Mouse (Mus musculus) midbrain, postnatal 0 days (tissue): ENCODE results near the gene Sec31b. TPM values are rescaled to one million over a fixed set of nuclear protein-coding genes. Genes with fewer than 3 reads are reported as not detected.

Experiments used
- ATAC-seq: fragments of 200-750 bp; cut with Nextera tagmentation; 2 replicates; pipeline ENCODE4 v1.8.0; 2017; ENCODE audit warnings: moderate number of reproducible peaks, mild to moderate bottlenecking, moderate TSS enrichment, moderate library complexity; ENCODE audit not compliant: low FRiP score
- DNase-seq: peaks from one replicate; pipeline ENCODE4 v3.0.0-alpha.2; 2015; ENCODE audit warnings: low spot score
- H3K27ac ChIP-seq: fragments of 300-500 bp; sonication (generic); 2 replicates; pipeline ENCODE4 v1.5.1; 2014; ENCODE audit warnings: low read depth, mild to moderate bottlenecking, low read length, mixed read lengths
- H3K27me3 ChIP-seq: fragments of 300-500 bp; sonication (generic); 2 replicates; pipeline ENCODE4 v1.6.1; 2014; ENCODE audit warnings: low read length, control low read depth, mixed read lengths; ENCODE audit not compliant: insufficient read depth
- H3K36me3 ChIP-seq: fragments of 300-500 bp; sonication (generic); 2 replicates; pipeline ENCODE4 v1.6.1; 2014; ENCODE audit warnings: low read length, control low read depth, mixed read lengths; ENCODE audit not compliant: insufficient read depth
- H3K4me1 ChIP-seq: fragments of 300-500 bp; sonication (generic); 2 replicates; pipeline ENCODE4 v1.6.1; 2014; ENCODE audit warnings: mild to moderate bottlenecking, control low read depth, antibody characterized with exemption, low read length, mixed read lengths; ENCODE audit not compliant: insufficient read depth
- H3K4me2 ChIP-seq: fragments of 300-500 bp; sonication (generic); 2 replicates; pipeline ENCODE4 v1.6.1; 2014; ENCODE audit warnings: low read depth, mild to moderate bottlenecking, low read length, mixed read lengths; ENCODE audit not compliant: poor library complexity, severe bottlenecking
- H3K4me3 ChIP-seq: fragments of 300-500 bp; sonication (generic); 2 replicates; pipeline ENCODE4 v1.5.1; 2014; ENCODE audit warnings: low read depth, mild to moderate bottlenecking, low read length, moderate library complexity
- H3K9ac ChIP-seq: fragments of 300-500 bp; sonication (generic); replicated peaks from 2 replicates; pipeline ENCODE4 v1.6.1; 2014; ENCODE audit warnings: mild to moderate bottlenecking, low read length, moderate library complexity, mixed read lengths; ENCODE audit not compliant: poor library complexity, severe bottlenecking
- H3K9me3 ChIP-seq: fragments of 300-500 bp; sonication (generic); 2 replicates; pipeline ENCODE4 v1.6.1; 2016; ENCODE audit warnings: low read length, control low read depth
- CTCF ChIP-seq: IDR thresholded peaks from 2 replicates; pipeline ENCODE4 v1.5.1; 2016; ENCODE audit warnings: antibody characterized with exemption, mild to moderate bottlenecking
- WGBS: fragments of 180-500 bp; shearing (Covaris S2); extraction: QIAGEN DNeasy Blood & Tissue Kit; methylation state at CpG from one replicate; pipeline ENCODE4 v1.1.7; 2014; 5-methylcytosine and 5-hydroxymethylcytosine counted together
- polyA plus RNA-seq: library from polyadenylated mRNA; unstranded; fragments of >200 nt; fragmentation: Nextera tagmentation; extraction: Ambion mirVana; gene quantifications from 2 replicates; pipeline ENCODE4 v1.2.1, GENCODE M21; 2015
- total RNA-seq: library from RNA; depleted of rRNA; stranded (reverse); fragments of >200 nt; gene quantifications from 2 replicates; pipeline ENCODE4 v1.2.3, GENCODE M21; 2014; rRNA removed

Gene Sec31b
- total and polyA plus RNA-seq, 2 experiments from 2014 or later, result 0.11 to 0.26 TPM

GRCm38 (mm10) chr19:44487266-44487665, 58.4 kb downstream of the Sec31b start:
- Histone ChIP-seq H3K4me3 (no peak overlapping the region), H3K4me1 (no peaks in the 10 kb centered on the region), H3K27me3 (peaks cover 29% of the 10 kb centered on the region), H3K36me3 (no peaks in the 10 kb centered on the region), H3K27ac (no peak overlapping the region), H3K9me3 (no peaks in the 10 kb centered on the region), H3K4me2 (no peak overlapping the region), H3K9ac (no peak overlapping the region)
- DNase-seq (no peak), ATAC-seq (no peak)
- peak; percentile 42 for TF ChIP-seq CTCF
- WGBS, result 9% methylated on average over 8 of the region's 8 CpGs

DNA sequence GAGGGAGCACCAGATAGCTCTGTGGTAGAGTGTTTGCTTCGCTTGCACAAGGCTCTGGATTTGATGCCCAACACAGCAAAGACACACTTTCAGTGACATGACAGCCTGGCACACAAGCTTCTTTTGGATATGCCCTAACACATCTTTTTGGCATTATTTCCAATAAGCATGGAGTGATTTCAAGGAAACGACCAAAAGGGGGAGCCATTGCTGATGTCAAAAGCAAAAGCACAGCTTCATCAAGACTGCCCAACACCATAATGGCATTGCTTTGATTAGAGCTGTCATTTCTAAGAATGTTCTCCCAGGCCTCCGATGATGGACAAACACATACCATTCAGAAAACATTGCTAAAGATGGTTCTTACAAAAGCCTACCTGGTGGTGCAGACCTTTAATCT, 69.1 kb downstream of the Sec31b start:
- ATAC-seq (no peak), DNase-seq (peak; percentile 37)

DNA sequence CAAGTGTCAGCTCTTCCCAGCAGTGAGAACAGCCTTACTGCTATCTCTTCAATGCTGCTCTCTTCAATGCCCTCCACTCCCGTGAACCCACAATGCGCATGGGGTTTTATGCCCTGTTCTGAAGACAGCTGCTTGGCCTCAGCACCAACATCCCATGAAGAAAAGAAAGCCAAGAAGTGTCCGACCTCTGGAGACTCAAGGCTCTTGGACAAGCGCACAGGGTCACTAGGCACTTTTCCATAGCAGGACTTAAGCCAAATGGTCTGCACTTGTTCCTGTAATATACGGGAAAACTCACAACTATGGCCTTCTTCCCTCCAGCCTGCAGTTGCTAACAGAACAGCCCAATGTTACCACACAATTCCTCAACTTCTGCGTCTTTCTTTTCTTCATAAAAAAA, 70.4 kb downstream of the Sec31b start:
- Histone ChIP-seq H3K27me3 (peaks cover 17% of the 10 kb centered on the region; the same call in 1 of the 2 replicates), H3K9ac (no peak overlapping the region), H3K27ac (no peak overlapping the region), H3K4me1 (no peaks in the 10 kb centered on the region), H3K9me3 (no peaks in the 10 kb centered on the region), H3K4me2 (no peak overlapping the region), H3K36me3 (no peaks in the 10 kb centered on the region), H3K4me3 (no peak overlapping the region)
- DNase-seq, result no peak
- no peak for TF ChIP-seq CTCF
- 84% methylated on average over 6 of the region's 6 CpGs for WGBS
- no peak for ATAC-seq

More for the DNA sequence above, 69.1 kb downstream of the Sec31b start:
- no peaks in the 10 kb centered on the region for H3K36me3 ChIP-seq
- peaks cover 17% of the 10 kb centered on the region; the same call in 1 of the 2 replicates for H3K27me3 ChIP-seq
- no peak overlapping the region for H3K4me2 ChIP-seq
- no peak overlapping the region for H3K9ac ChIP-seq
- no peak overlapping the region for H3K4me3 ChIP-seq
- 49% methylated on average over 3 of the region's 3 CpGs for WGBS
- peak; percentile 46 for TF ChIP-seq CTCF
- no peaks in the 10 kb centered on the region for H3K4me1 ChIP-seq
- H3K9me3 ChIP-seq, result no peaks in the 10 kb centered on the region
- H3K27ac ChIP-seq, result no peak overlapping the region

DNA sequence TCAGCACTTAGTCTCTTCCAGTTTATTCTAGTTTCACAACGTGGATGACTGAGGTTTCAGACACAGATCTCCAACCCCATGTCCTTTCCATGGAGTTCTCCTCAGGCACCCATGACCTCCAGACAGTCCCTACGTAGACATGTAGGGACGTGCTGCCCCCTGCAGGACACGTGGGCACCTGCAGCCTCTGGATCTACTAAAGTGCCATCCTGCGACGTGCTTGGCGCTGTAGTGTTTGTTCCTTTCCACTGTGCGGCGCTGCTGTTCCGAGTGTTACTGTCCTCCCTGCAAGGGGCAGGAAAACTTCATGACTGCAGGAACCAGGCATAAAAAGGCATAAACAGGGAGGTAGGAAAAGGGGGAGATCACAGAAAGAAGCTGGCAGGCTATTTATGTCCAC, 71.5 kb downstream of the Sec31b start:
- ATAC-seq, result no peak
- WGBS, result 3% methylated on average over 10 of the region's 10 CpGs
- TF ChIP-seq CTCF, result peak; percentile 86

More for the DNA sequence above, 71.5 kb downstream of the Sec31b start:
- Histone ChIP-seq H3K36me3 (no peaks in the 10 kb centered on the region), H3K4me1 (no peaks in the 10 kb centered on the region), H3K4me3 (no peak overlapping the region), H3K27me3 (peaks cover 17% of the 10 kb centered on the region; the same call in 1 of the 2 replicates), H3K9ac (no peak overlapping the region), H3K9me3 (no peaks in the 10 kb centered on the region), H3K4me2 (no peak overlapping the region), H3K27ac (no peak overlapping the region)
- peak; percentile 80 for DNase-seq

Other genes starting within 250 kb of the Sec31b start
- 0.33 and 0.44 TPM in 2 replicates for gene Scd4, start 212.8 kb downstream of the Sec31b start, total RNA-seq
- gene Scd4, start 212.8 kb downstream of the Sec31b start, polyA plus RNA-seq, result 0.17 TPM in 1 of 2 replicates, not detected in the other
- 38.5 and 42.3 TPM in 2 replicates for gene Scd1, start 138.0 kb downstream of the Sec31b start, total RNA-seq
- 7.1 and 7.5 TPM in 2 replicates for gene Scd1, start 138.0 kb downstream of the Sec31b start, polyA plus RNA-seq
- 0.05 TPM in 1 of 2 replicates, not detected in the other for gene Wnt8b, start 52.4 kb downstream of the Sec31b start, total RNA-seq
- 0.44 and 1.0 TPM in 2 replicates for gene Wnt8b, start 52.4 kb downstream of the Sec31b start, polyA plus RNA-seq
- gene Gm20538, start 7.0 kb upstream of the Sec31b start, total RNA-seq, result not detected in 2 replicates
- not detected in 2 replicates for gene Gm20538, start 7.0 kb upstream of the Sec31b start, polyA plus RNA-seq
- gene Ndufb8, start 9.6 kb upstream of the Sec31b start, total RNA-seq, result 387 and 560 TPM in 2 replicates
- gene Ndufb8, start 9.6 kb upstream of the Sec31b start, polyA plus RNA-seq, result 841 and 914 TPM in 2 replicates
- 9.3 and 12.2 TPM in 2 replicates for gene Hif1an, start 17.0 kb upstream of the Sec31b start, total RNA-seq
- gene Hif1an, start 17.0 kb upstream of the Sec31b start, polyA plus RNA-seq, result 15.8 and 18.1 TPM in 2 replicates
- gene Pax2, start 210.2 kb upstream of the Sec31b start, total RNA-seq, result 0.28 and 0.77 TPM in 2 replicates
- gene Pax2, start 210.2 kb upstream of the Sec31b start, polyA plus RNA-seq, result 0.19 and 0.21 TPM in 2 replicates